Mouse (Mus musculus) kidney, adult 2 months (tissue): ENCODE measurements at regions not wholly inside any gene's neighbourhood (a gene's known extent, or its start where the extent isn't known, plus 50 kb on each side); places are given as distances from the start of the nearest gene placed in this dataset.

Experiments used
- DNase-seq: peaks from one replicate; pipeline ENCODE4 v3.0.0; 2021
- H3K27ac ChIP-seq: fragments of 200-500 bp; 2 replicates; pipeline ENCODE4 v1.5.1; 2012; ENCODE audit warnings: low read depth, low read length, control low read depth, inconsistent platforms; ENCODE audit not compliant: insufficient read depth
- H3K27me3 ChIP-seq: fragments of 200-500 bp; replicated peaks from 2 replicates; pipeline ENCODE4 v1.6.1; 2012; ENCODE audit warnings: mild to moderate bottlenecking, moderate library complexity, low read length, inconsistent platforms; ENCODE audit not compliant: control insufficient read depth, insufficient read depth
- H3K36me3 ChIP-seq: fragments of 200-500 bp; 2 replicates; pipeline ENCODE4 v1.6.1; 2012; ENCODE audit warnings: mild to moderate bottlenecking, moderate library complexity, low read length, inconsistent platforms; ENCODE audit not compliant: control insufficient read depth, insufficient read depth
- H3K4me1 ChIP-seq: fragments of 200-500 bp; 2 replicates; pipeline ENCODE4 v1.6.1; 2011; ENCODE audit warnings: low read length; ENCODE audit not compliant: control insufficient read depth, insufficient read depth
- H3K4me3 ChIP-seq: fragments of 200-500 bp; 2 replicates; pipeline ENCODE4 v1.5.1; 2011; ENCODE audit warnings: mild to moderate bottlenecking, low read depth, low read length, control low read depth; ENCODE audit not compliant: insufficient read depth
- CTCF ChIP-seq: fragments of 200-500 bp; conservative IDR thresholded peaks from 2 replicates; pipeline ENCODE4 v1.5.1; 2011; ENCODE audit warnings: low read depth, mild to moderate bottlenecking, control low read depth, low read length, moderate library complexity, mixed read lengths; ENCODE audit not compliant: insufficient read depth, insufficient read length
- POLR2A ChIP-seq: fragments of 200-500 bp; IDR thresholded peaks from one replicate; pipeline ENCODE4 v1.6.1; 2011; ENCODE audit warnings: low read depth, low read length, control low read depth
- WGBS: fragments of 180-500 bp; shearing (Covaris S2); methylation state at CpG from one replicate; pipeline ENCODE4 v1.1.7; 2018; 5-methylcytosine and 5-hydroxymethylcytosine counted together

- TF ChIP-seq POLR2A = no peak
- TF ChIP-seq CTCF = no peak
- DNase-seq = no peak
- 88% methylated on average over 4 of the region's 4 CpGs for WGBS
Measured at GRCm38 (mm10) chr10:39316533-39316932, 52.1 kb upstream of the Fyn start.

GRCm38 (mm10) chr10:39315434-39316174, 53.1 kb upstream of the Fyn start:
- TF ChIP-seq CTCF (no peak), POLR2A (no peak)
- Histone ChIP-seq H3K4me1 (no peaks in the 10 kb centered on the region), H3K27me3 (no peaks in the 10 kb centered on the region; the same call in 1 of the 2 replicates), H3K36me3 (no peaks in the 10 kb centered on the region), H3K4me3 (no peak overlapping the region), H3K27ac (no peak overlapping the region)
- WGBS = 76% methylated on average over 6 of the region's 6 CpGs
- no peak for DNase-seq

More at GRCm38 (mm10) chr10:39316533-39316932, 52.1 kb upstream of the Fyn start:
- Histone ChIP-seq H3K27me3 (no peaks in the 10 kb centered on the region), H3K4me1 (no peaks in the 10 kb centered on the region), H3K27ac (no peak overlapping the region), H3K4me3 (no peak overlapping the region), H3K36me3 (no peaks in the 10 kb centered on the region)

- no peak for DNase-seq
- 86% methylated on average over 1 of the region's 1 CpGs for WGBS
- Histone ChIP-seq H3K4me1 (no peaks in the 10 kb centered on the region), H3K36me3 (no peaks in the 10 kb centered on the region), H3K27ac (no peak overlapping the region), H3K27me3 (no peaks in the 10 kb centered on the region; the same call in 1 of the 2 replicates), H3K4me3 (no peak overlapping the region)
- no peak for TF ChIP-seq CTCF
- TF ChIP-seq POLR2A = no peak
Measured at GRCm38 (mm10) chr10:39311501-39311900, 57.2 kb upstream of the Fyn start.

- TF ChIP-seq POLR2A = no peak
- TF ChIP-seq CTCF = no peak
- Histone ChIP-seq H3K27ac (no peak overlapping the region), H3K27me3 (no peaks in the 10 kb centered on the region; the same call in 1 of the 2 replicates), H3K4me1 (no peaks in the 10 kb centered on the region), H3K4me3 (no peak overlapping the region), H3K36me3 (no peaks in the 10 kb centered on the region)
- no peak for DNase-seq
- WGBS = 74% methylated on average over 1 of the region's 1 CpGs
Measured at GRCm38 (mm10) chr10:39308535-39308934, 60.1 kb upstream of the Fyn start.

- no peak overlapping the region for H3K27ac ChIP-seq
- no peak overlapping the region for H3K4me3 ChIP-seq
- TF ChIP-seq POLR2A (no peak), CTCF (no peak)
- no peaks in the 10 kb centered on the region; the same call in 1 of the 2 replicates for H3K27me3 ChIP-seq
- no peak for DNase-seq
- no peaks in the 10 kb centered on the region for H3K4me1 ChIP-seq
- H3K36me3 ChIP-seq = no peaks in the 10 kb centered on the region
- 63% methylated on average over 11 of the region's 11 CpGs for WGBS
Measured at GRCm38 (mm10) chr10:39292703-39293496, 75.8 kb upstream of the Fyn start.

- H3K27ac ChIP-seq = no peak overlapping the region
- no peak for TF ChIP-seq CTCF
- no peak for TF ChIP-seq POLR2A
- WGBS = 75% methylated on average over 9 of the region's 9 CpGs
- H3K4me3 ChIP-seq = no peak overlapping the region
- H3K36me3 ChIP-seq = no peaks in the 10 kb centered on the region
- DNase-seq = peak; percentile 21
- H3K4me1 ChIP-seq = no peaks in the 10 kb centered on the region
- no peaks in the 10 kb centered on the region; the same call in 1 of the 2 replicates for H3K27me3 ChIP-seq
Measured at GRCm38 (mm10) chr10:39291747-39292198, 76.9 kb upstream of the Fyn start.
